Mouse (Mus musculus) cerebellum, adult 18-20 months (tissue): ENCODE results near the gene Spats2.
"Not testable (repeated sequence)": the region's sequence is repeated elsewhere in the genome, so short reads cannot be mapped to it uniquely, and the experiment has no call there.

Experiments used
- DNase-seq, 2 experiments: peaks; one replicate each; pipeline ENCODE4 v3.0.0; 2021

Spats2 gene

DNA sequence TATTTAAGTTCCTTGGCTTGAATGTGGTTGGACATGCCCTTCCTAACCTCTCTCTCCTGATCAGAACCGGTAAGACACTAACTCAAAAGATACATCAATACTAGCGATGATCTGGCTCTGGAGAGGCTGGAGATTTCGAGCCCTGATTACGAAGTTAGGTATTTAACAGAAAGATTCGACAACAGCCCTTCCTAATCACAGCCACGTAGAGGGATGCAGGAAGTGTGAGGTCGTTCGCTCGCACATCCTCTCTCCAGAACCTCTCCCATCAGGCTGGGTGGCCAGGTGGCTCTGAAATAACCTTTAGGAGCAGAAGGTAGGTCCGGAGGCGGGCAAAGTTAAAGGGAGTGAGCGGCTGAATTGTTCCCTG lies at the start of gene Spats2:
TSS of gene Spats2 (plus strand) at position 206 of the 370 bp plus-strand sequence.
- no peak for DNase-seq

DNA sequence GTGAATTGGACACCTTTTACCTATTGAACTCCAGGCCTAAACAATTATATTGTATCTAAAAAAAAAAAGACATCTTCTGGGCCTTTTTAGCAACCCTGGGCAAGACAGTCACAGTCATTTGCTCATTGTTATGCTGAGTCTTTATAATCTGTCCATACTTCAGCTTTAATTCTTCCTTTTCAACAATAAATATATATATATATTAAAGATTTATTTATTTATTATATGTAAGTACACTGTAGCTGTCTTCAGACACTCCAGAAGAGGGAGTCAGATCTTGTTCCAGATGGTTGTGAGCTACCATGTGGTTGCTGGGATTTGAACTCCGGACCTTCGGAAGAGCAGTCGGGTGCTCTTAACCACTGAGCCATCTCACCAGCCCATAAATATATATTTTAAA lies 49.7 kb upstream of the Spats2 start:
- DNase-seq = not testable (repeated sequence)

DNA sequence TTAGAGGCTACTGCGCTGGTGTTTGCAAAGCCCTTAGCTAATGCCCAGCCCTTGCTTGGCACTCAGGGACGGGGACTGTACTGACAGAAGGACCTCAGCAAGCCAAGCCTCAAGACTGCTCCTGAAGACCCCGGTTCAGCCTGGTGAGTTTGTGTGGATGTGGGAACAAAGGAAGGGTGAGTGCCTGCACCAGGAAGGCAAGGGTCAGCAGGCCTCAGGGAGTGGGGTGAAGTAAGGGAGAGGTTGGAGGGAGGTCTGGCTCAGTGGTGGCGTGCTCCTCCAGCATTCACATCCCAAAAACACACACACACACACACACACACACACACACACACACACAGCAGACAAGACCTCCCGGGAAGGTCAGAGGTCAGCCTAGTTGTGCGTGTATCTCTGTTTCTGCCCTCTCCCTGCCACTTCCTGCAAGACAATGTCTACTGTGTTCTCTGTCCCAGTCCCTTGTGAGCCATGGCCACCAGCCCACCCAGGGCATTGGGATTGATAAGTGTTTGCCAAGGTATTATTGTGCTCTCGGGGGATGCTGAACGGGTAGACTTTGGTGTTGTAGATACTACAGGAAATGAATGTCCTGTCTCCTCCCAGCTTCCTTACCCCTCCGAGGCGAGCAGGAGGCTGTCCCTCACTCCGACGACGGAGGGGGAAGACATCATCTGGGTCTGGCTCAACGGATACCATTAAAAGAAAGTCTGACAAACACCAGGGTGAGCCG lies 47.4 kb upstream of the Spats2 start:
- DNase-seq = no peak

GRCm38 (mm10) chr15:99079804-99080203 lies 45.9 kb upstream of the Spats2 start:
- no peak for DNase-seq

GRCm38 (mm10) chr15:99082322-99082721 lies 43.4 kb upstream of the Spats2 start:
- no peak for DNase-seq

DNA sequence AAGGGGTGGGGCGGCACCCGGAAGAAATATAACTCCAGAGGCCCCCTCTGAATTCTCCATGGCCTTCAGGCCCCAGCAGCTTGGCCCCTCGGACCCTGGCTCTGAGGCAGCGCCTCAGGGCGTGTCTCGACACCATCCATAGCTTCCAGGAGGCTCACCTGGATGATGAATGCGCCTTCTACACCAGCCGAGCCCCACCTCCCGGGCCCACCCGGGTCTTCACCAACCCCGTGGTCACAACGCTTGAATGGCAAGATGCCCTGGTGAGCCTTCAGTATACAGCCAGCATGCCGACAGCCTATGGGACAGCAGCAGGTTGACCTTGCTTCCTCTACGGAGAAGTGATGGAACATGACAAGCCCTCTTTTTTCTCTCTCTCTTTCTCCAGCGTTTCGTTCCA lies 42.9 kb upstream of the Spats2 start:
- DNase-seq = no peak

- peak; percentile 34 for DNase-seq
These were observed 42.5 kb upstream of the Spats2 start for GRCm38 (mm10) chr15:99083258-99083657.

- no peak for DNase-seq
These were observed 41.7 kb upstream of the Spats2 start for GRCm38 (mm10) chr15:99083867-99084557.

DNA sequence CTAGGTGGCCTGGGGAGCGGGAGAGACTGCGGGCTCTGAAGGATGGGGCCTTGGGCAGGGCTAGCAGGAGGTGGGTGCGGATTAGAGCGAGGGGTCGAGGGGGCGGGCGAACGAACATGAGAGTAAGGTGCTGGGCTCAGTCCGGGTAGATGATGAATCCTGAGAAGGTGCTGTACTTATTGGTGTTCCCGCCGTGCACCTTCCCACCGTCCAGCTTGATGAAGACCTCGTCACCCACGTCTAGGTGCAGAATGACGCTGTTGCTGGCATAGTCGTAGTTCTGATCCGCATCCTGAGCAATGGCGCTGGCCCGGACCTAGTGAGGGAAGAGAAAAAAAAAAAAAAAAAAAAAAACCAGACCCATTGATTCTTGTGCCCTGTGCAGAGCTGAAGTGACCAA lies 41.1 kb upstream of the Spats2 start:
- DNase-seq = no peak

DNA sequence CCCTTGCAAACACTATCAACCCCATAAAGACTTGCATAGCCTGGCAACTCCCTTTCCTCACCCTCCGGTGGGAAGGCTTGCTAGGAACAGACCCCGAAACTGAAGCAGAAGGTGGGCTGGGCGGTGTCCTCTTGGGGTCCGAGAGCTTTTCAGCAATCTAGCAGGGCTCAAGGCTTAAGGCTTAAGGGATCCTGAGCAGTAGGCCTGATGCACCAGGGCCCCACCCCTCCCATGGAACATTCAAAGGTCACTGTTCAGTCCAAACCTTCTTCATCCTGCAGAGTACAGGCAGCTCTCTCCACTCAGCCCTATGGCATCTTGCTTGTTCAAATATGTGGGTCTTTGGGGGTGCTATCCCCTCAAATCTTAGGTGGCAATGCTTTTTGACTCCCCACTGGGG lies 39.7 kb upstream of the Spats2 start:
- no peak for DNase-seq

GRCm38 (mm10) chr15:99087253-99088075 lies 38.3 kb upstream of the Spats2 start, which contains the start of gene C1ql4:
Gene C1ql4, minus strand, starts transcription at chr15:99087817.
- DNase-seq = no peak

DNA sequence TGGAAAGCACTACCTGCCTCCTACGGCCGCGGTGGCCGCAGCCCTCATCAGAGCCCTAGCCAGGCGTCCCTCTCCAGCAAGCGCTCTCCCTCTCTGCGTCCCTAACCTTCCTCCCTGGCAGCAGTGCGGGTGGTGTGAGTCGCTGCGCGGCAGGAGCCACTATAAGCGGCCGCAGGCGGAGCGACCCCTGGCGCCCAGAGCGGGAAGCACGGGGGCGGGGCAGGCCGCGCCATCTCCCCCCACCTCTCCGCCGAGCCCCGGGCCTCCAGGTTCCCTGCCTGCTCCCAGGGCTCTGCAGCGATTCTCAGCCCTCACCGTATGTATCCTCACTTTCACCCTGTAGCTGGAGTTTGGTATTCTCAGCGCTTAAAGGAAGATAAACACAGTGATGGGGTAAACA lies 37.4 kb upstream of the Spats2 start:
- DNase-seq = peak; percentile 57 to 72

- DNase-seq = no peak
These were observed 36.6 kb upstream of the Spats2 start for GRCm38 (mm10) chr15:99089069-99089468.

- DNase-seq = no peak
These were observed 32.8 kb upstream of the Spats2 start, which contains the start of gene Dnajc22 for GRCm38 (mm10) chr15:99092870-99093269. Gene Dnajc22, plus strand, starts transcription at chr15:99093170.

GRCm38 (mm10) chr15:99093291-99094258 lies 32.1 kb upstream of the Spats2 start:
- peak; percentile 53 to 58 for DNase-seq

- no peak for DNase-seq
These were observed 31.0 kb upstream of the Spats2 start for GRCm38 (mm10) chr15:99094631-99095270.

- DNase-seq = no peak
These were observed 30.4 kb upstream of the Spats2 start for GRCm38 (mm10) chr15:99095356-99095755.

- DNase-seq = no peak
These were observed 29.5 kb upstream of the Spats2 start for GRCm38 (mm10) chr15:99096061-99096793.

DNA sequence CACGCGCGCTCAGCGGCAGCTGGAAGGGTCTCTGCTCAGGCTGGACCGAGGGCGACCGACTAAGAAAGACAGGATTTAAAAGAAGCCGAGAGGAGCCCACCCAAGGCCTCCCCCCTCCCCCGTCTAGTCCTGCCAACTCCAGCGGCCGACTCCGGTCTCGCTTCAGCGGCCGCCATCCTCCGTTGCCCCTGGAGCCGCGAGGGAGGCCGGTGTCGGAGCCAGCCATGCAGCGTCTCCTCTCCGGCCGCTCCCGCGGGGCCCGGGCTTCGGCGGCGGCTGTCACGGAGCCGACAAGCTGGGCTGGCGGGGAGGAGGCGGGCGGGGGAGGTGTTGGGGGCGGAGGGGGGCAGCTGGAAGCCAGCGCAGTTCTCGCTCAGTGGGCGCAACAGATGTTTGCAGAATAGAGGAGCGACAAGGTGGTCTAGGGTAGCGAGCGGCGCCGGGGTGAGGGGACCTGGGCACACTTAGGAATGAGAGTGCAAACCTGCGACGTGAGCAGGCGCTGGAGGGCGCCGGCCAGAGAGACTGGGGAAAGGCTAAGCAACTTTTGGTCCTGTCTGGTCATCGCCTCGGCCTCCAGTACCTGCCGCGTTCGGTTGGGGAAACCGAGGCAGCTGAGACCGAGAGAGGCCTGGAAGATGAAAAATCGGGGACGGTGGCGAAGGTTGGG lies 28.8 kb upstream of the Spats2 start:
- DNase-seq = peak in 1 of 2 experiments; percentile 24

GRCm38 (mm10) chr15:99097840-99098492 lies 27.8 kb upstream of the Spats2 start:
- DNase-seq = peak in 1 of 2 experiments; percentile 21
